Mouse (Mus musculus): ENCODE measurements at regions not wholly inside any gene's neighbourhood (a gene's known extent, or its start where the extent isn't known, plus 50 kb on each side); places are given as distances from the start of the nearest gene placed in this dataset.
"Not testable (repeated sequence)": the region's sequence is repeated elsewhere in the genome, so short reads cannot be mapped to it uniquely, and the experiment has no call there.

- Histone ChIP-seq H3K9ac (ENCODE audit: low read depth, low read length) (no peak overlapping the region), H3K27ac (ENCODE audit: low read depth, low read length) (no peak overlapping the region), H3K4me1 (replicated peaks; ENCODE audit: control insufficient read depth, insufficient read depth, low read length) (no peaks in the 10 kb centered on the region), H3K4me3 (ENCODE audit: low read depth, low read length) (no peak overlapping the region), H3K4me2 (replicated peaks; ENCODE audit: low read depth) (no peak overlapping the region), H3K36me3 (ENCODE audit: control insufficient read depth, insufficient read depth) (no peaks in the 10 kb centered on the region), H3K9me3 (ENCODE audit: control insufficient read depth) (no peaks in the 10 kb centered on the region), H3K27me3 (replicated peaks; ENCODE audit: control insufficient read depth, insufficient read depth, low read length) (no peaks in the 10 kb centered on the region)
- TF ChIP-seq CTCF (IDR thresholded peaks at IDR 0.05; ENCODE audit: low read depth), result no peak
- WGBS, result 41% methylated on average over 6 of the region's 6 CpGs
- peak; percentile 61; the same call in 1 of the 2 replicates for ATAC-seq
Measured at GRCm38 (mm10) chr12:43574887-43575605, 635.1 kb downstream of the Dnajb9 start.

- Histone ChIP-seq H3K9me3 (ENCODE audit: control insufficient read depth) (no peaks in the 10 kb centered on the region), H3K4me2 (replicated peaks; ENCODE audit: low read depth) (no peak overlapping the region), H3K9ac (ENCODE audit: low read depth, low read length) (no peak overlapping the region), H3K4me1 (replicated peaks; ENCODE audit: control insufficient read depth, insufficient read depth, low read length) (no peaks in the 10 kb centered on the region), H3K27ac (ENCODE audit: low read depth, low read length) (no peak overlapping the region), H3K4me3 (ENCODE audit: low read depth, low read length) (no peak overlapping the region), H3K27me3 (replicated peaks; ENCODE audit: control insufficient read depth, insufficient read depth, low read length) (no peaks in the 10 kb centered on the region), H3K36me3 (ENCODE audit: control insufficient read depth, insufficient read depth) (no peaks in the 10 kb centered on the region)
- ATAC-seq, result no peak
- no peak for TF ChIP-seq CTCF (IDR thresholded peaks at IDR 0.05; ENCODE audit: low read depth)
Measured at GRCm38 (mm10) chr12:43573186-43573585, 636.9 kb downstream of the Dnajb9 start.

- H3K36me3 ChIP-seq (ENCODE audit: control insufficient read depth, insufficient read depth), result no peaks in the 10 kb centered on the region
- H3K4me1 ChIP-seq (replicated peaks; ENCODE audit: control insufficient read depth, insufficient read depth, low read length), result no peaks in the 10 kb centered on the region
- H3K27me3 ChIP-seq (replicated peaks; ENCODE audit: control insufficient read depth, insufficient read depth, low read length), result no peaks in the 10 kb centered on the region
- no peak overlapping the region for H3K4me3 ChIP-seq (ENCODE audit: low read depth, low read length)
- 81% methylated on average over 2 of the region's 2 CpGs for WGBS
- no peak overlapping the region for H3K9ac ChIP-seq (ENCODE audit: low read depth, low read length)
- ATAC-seq, result no peak
- no peak overlapping the region for H3K4me2 ChIP-seq (replicated peaks; ENCODE audit: low read depth)
- no peaks in the 10 kb centered on the region for H3K9me3 ChIP-seq (ENCODE audit: control insufficient read depth)
- H3K27ac ChIP-seq (ENCODE audit: low read depth, low read length), result no peak overlapping the region
- no peak for TF ChIP-seq CTCF (IDR thresholded peaks at IDR 0.05; ENCODE audit: low read depth)
Measured at GRCm38 (mm10) chr12:43527614-43528013, 682.5 kb downstream of the Dnajb9 start.

- not testable (repeated sequence) for H3K9me3 ChIP-seq (ENCODE audit: control insufficient read depth); H3K4me2 ChIP-seq (replicated peaks; ENCODE audit: low read depth); H3K27me3 ChIP-seq (replicated peaks; ENCODE audit: control insufficient read depth, insufficient read depth, low read length); H3K27ac ChIP-seq (ENCODE audit: low read depth, low read length); H3K9ac ChIP-seq (ENCODE audit: low read depth, low read length); H3K4me1 ChIP-seq (replicated peaks; ENCODE audit: control insufficient read depth, insufficient read depth, low read length); H3K4me3 ChIP-seq (ENCODE audit: low read depth, low read length); ATAC-seq; H3K36me3 ChIP-seq (ENCODE audit: control insufficient read depth, insufficient read depth)
- 80% methylated on average over 2 of the region's 2 CpGs for WGBS
Measured at GRCm38 (mm10) chr12:43507458-43507857, 702.7 kb downstream of the Dnajb9 start.

GRCm38 (mm10) chr12:43489896-43490295, 720.2 kb downstream of the Dnajb9 start:
- ATAC-seq, result no peak
- Histone ChIP-seq H3K36me3 (ENCODE audit: control insufficient read depth, insufficient read depth) (no peaks in the 10 kb centered on the region), H3K27ac (ENCODE audit: low read depth, low read length) (no peak overlapping the region), H3K27me3 (replicated peaks; ENCODE audit: control insufficient read depth, insufficient read depth, low read length) (no peaks in the 10 kb centered on the region), H3K4me2 (replicated peaks; ENCODE audit: low read depth) (no peak overlapping the region), H3K4me3 (ENCODE audit: low read depth, low read length) (no peak overlapping the region), H3K4me1 (replicated peaks; ENCODE audit: control insufficient read depth, insufficient read depth, low read length) (no peaks in the 10 kb centered on the region), H3K9ac (ENCODE audit: low read depth, low read length) (no peak overlapping the region), H3K9me3 (ENCODE audit: control insufficient read depth) (no peaks in the 10 kb centered on the region)
- WGBS, result 59% methylated on average over 1 of the region's 1 CpGs
- no peak for TF ChIP-seq CTCF (IDR thresholded peaks at IDR 0.05; ENCODE audit: low read depth)

GRCm38 (mm10) chr12:43482683-43483082, 727.4 kb downstream of the Dnajb9 start:
- 53% methylated on average over 1 of the region's 1 CpGs for WGBS

More at GRCm38 (mm10) chr12:43482683-43483082, 727.4 kb downstream of the Dnajb9 start:
- Histone ChIP-seq H3K4me1 (replicated peaks; ENCODE audit: control insufficient read depth, insufficient read depth, low read length) (0 out of 2 replicates have a peak, but pooled peaks cover 4% of the 10 kb centered on the region), H3K4me2 (replicated peaks; ENCODE audit: low read depth) (no peak overlapping the region), H3K27ac (ENCODE audit: low read depth, low read length) (no peak overlapping the region), H3K9ac (ENCODE audit: low read depth, low read length) (no peak overlapping the region), H3K36me3 (ENCODE audit: control insufficient read depth, insufficient read depth) (no peaks in the 10 kb centered on the region), H3K27me3 (replicated peaks; ENCODE audit: control insufficient read depth, insufficient read depth, low read length) (no peaks in the 10 kb centered on the region), H3K9me3 (ENCODE audit: control insufficient read depth) (no peaks in the 10 kb centered on the region), H3K4me3 (ENCODE audit: low read depth, low read length) (no peak overlapping the region)
- no peak for ATAC-seq
- no peak for TF ChIP-seq CTCF (IDR thresholded peaks at IDR 0.05; ENCODE audit: low read depth)

Data from intestine, postnatal 0 days (tissue).